Mouse (Mus musculus) heart, embryonic 15.5 days (tissue): ENCODE measurements around the gene Slc13a5. TPM values are rescaled to one million over a fixed set of nuclear protein-coding genes. Genes with fewer than 3 reads are reported as not detected.

Experiments
- ATAC-seq: fragments of 200-750 bp; cut with Nextera tagmentation; replicated peaks from 2 replicates; pipeline ENCODE4 v1.8.0; 2017; ENCODE audit warnings: low read depth, moderate TSS enrichment; ENCODE audit not compliant: insufficient number of reproducible peaks, insufficient read depth, low FRiP score
- H3K27ac ChIP-seq: fragments of 300-500 bp; sonication (generic); 2 replicates; pipeline ENCODE4 v1.5.1; 2015; ENCODE audit warnings: mild to moderate bottlenecking, inconsistent platforms
- H3K27me3 ChIP-seq: fragments of 300-500 bp; sonication (generic); 2 replicates; pipeline ENCODE4 v1.6.1; 2015; ENCODE audit warnings: inconsistent platforms
- H3K36me3 ChIP-seq: fragments of 300-500 bp; sonication (generic); 2 replicates; pipeline ENCODE4 v1.6.1; 2015; ENCODE audit warnings: mild to moderate bottlenecking, inconsistent platforms
- H3K4me1 ChIP-seq: fragments of 300-500 bp; sonication (generic); replicated peaks from 2 replicates; pipeline ENCODE4 v1.6.1; 2015; ENCODE audit warnings: inconsistent platforms
- H3K4me2 ChIP-seq: fragments of 300-500 bp; sonication (generic); 2 replicates; pipeline ENCODE4 v1.6.1; 2015; ENCODE audit warnings: inconsistent platforms, mild to moderate bottlenecking, moderate library complexity
- H3K4me3 ChIP-seq: fragments of 300-500 bp; sonication (generic); 2 replicates; pipeline ENCODE4 v1.5.1; 2015; ENCODE audit warnings: mild to moderate bottlenecking, inconsistent platforms
- H3K9ac ChIP-seq: fragments of 300-500 bp; sonication (generic); 2 replicates; pipeline ENCODE4 v1.6.1; 2015; ENCODE audit warnings: mild to moderate bottlenecking, inconsistent platforms
- H3K9me3 ChIP-seq: fragments of 300-500 bp; sonication (generic); replicated peaks from 2 replicates; pipeline ENCODE4 v1.6.1; 2016; ENCODE audit warnings: inconsistent platforms
- WGBS: fragments of 180-500 bp; shearing (Covaris S2); methylation state at CpG from one replicate; pipeline ENCODE4 v1.1.7; 2015; ENCODE audit warnings: mixed read lengths; 5-methylcytosine and 5-hydroxymethylcytosine counted together
- polyA plus RNA-seq: library from polyadenylated mRNA; unstranded; fragments of >200 nt; fragmentation: Nextera tagmentation; extraction: Ambion mirVana; gene quantifications from 2 replicates; pipeline ENCODE4 v1.2.1, GENCODE M21; 2015

The Slc13a5 gene
- polyA plus RNA-seq, 1 experiment from 2014 or later = 0.11 TPM

GRCm38 (mm10) chr11:72256441-72256840, 10.6 kb downstream of the Slc13a5 start:
- H3K27me3 ChIP-seq = peaks cover 6% of the 10 kb centered on the region; the same call in 1 of the 2 replicates
- H3K27ac ChIP-seq = no peak overlapping the region
- H3K4me3 ChIP-seq = no peak overlapping the region
- no peak overlapping the region for H3K9ac ChIP-seq
- WGBS = 69% methylated on average over 2 of the region's 2 CpGs
- no peak for ATAC-seq
- no peaks in the 10 kb centered on the region for H3K4me1 ChIP-seq
- no peaks in the 10 kb centered on the region for H3K36me3 ChIP-seq
- no peak overlapping the region for H3K4me2 ChIP-seq
- no peaks in the 10 kb centered on the region for H3K9me3 ChIP-seq

- no peak overlapping the region for H3K9ac ChIP-seq
- no peak overlapping the region for H3K27ac ChIP-seq
- 91% methylated on average over 4 of the region's 4 CpGs for WGBS
- H3K4me2 ChIP-seq = no peak overlapping the region
- H3K9me3 ChIP-seq = no peaks in the 10 kb centered on the region
- ATAC-seq = no peak
- peaks cover 6% of the 10 kb centered on the region; the same call in 1 of the 2 replicates for H3K27me3 ChIP-seq
- no peaks in the 10 kb centered on the region for H3K36me3 ChIP-seq
- no peak overlapping the region for H3K4me3 ChIP-seq
- no peaks in the 10 kb centered on the region for H3K4me1 ChIP-seq
Measured at GRCm38 (mm10) chr11:72255629-72256028, 11.4 kb downstream of the Slc13a5 start.

- Histone ChIP-seq H3K36me3 (no peaks in the 10 kb centered on the region), H3K4me1 (no peaks in the 10 kb centered on the region)
- WGBS = 71% methylated on average over 8 of the region's 8 CpGs
Measured at GRCm38 (mm10) chr11:72245196-72245753, 21.7 kb downstream of the Slc13a5 start.

GRCm38 (mm10) chr11:72240062-72240860, 26.8 kb downstream of the Slc13a5 start:
- ATAC-seq = no peak
- 61% methylated on average over 4 of the region's 4 CpGs for WGBS

More at GRCm38 (mm10) chr11:72245196-72245753, 21.7 kb downstream of the Slc13a5 start:
- Histone ChIP-seq H3K4me2 (no peak overlapping the region), H3K27ac (no peak overlapping the region), H3K27me3 (peaks cover 6% of the 10 kb centered on the region), H3K9me3 (no peaks in the 10 kb centered on the region), H3K9ac (no peak overlapping the region), H3K4me3 (no peak overlapping the region)
- ATAC-seq = no peak

GRCm38 (mm10) chr11:72234013-72234412, 33.0 kb downstream of the Slc13a5 start:
- H3K4me1 ChIP-seq = no peaks in the 10 kb centered on the region
- H3K27me3 ChIP-seq = no peaks in the 10 kb centered on the region
- H3K9ac ChIP-seq = no peak overlapping the region
- no peaks in the 10 kb centered on the region for H3K36me3 ChIP-seq
- no peak overlapping the region for H3K4me3 ChIP-seq
- WGBS = 60% methylated on average over 5 of the region's 5 CpGs
- no peak overlapping the region for H3K27ac ChIP-seq
- H3K9me3 ChIP-seq = no peaks in the 10 kb centered on the region
- no peak overlapping the region for H3K4me2 ChIP-seq
- ATAC-seq = no peak

More at GRCm38 (mm10) chr11:72240062-72240860, 26.8 kb downstream of the Slc13a5 start:
- no peak overlapping the region for H3K27ac ChIP-seq
- H3K9ac ChIP-seq = no peak overlapping the region
- H3K9me3 ChIP-seq = no peaks in the 10 kb centered on the region
- H3K27me3 ChIP-seq = no peaks in the 10 kb centered on the region; the same call in none of the 2 replicates
- H3K4me3 ChIP-seq = no peak overlapping the region
- no peaks in the 10 kb centered on the region for H3K4me1 ChIP-seq
- H3K36me3 ChIP-seq = no peaks in the 10 kb centered on the region
- no peak overlapping the region for H3K4me2 ChIP-seq

- no peaks in the 10 kb centered on the region for H3K9me3 ChIP-seq
- H3K9ac ChIP-seq = no peak overlapping the region
- WGBS = 76% methylated on average over 1 of the region's 1 CpGs
- H3K4me3 ChIP-seq = no peak overlapping the region
- H3K27me3 ChIP-seq = peaks cover 3% of the 10 kb centered on the region; the same call in 1 of the 2 replicates
- no peak for ATAC-seq
- H3K36me3 ChIP-seq = no peaks in the 10 kb centered on the region
- no peak overlapping the region for H3K4me2 ChIP-seq
- no peaks in the 10 kb centered on the region for H3K4me1 ChIP-seq
- no peak overlapping the region for H3K27ac ChIP-seq
Measured at GRCm38 (mm10) chr11:72232991-72233390, 34.0 kb downstream of the Slc13a5 start.

GRCm38 (mm10) chr11:72232068-72232467, 35.0 kb downstream of the Slc13a5 start:
- no peak overlapping the region for H3K27ac ChIP-seq
- H3K4me2 ChIP-seq = no peak overlapping the region
- no peaks in the 10 kb centered on the region for H3K36me3 ChIP-seq
- H3K4me3 ChIP-seq = no peak overlapping the region
- H3K27me3 ChIP-seq = peaks cover 3% of the 10 kb centered on the region; the same call in 1 of the 2 replicates
- no peak overlapping the region for H3K9ac ChIP-seq
- 79% methylated on average over 7 of the region's 7 CpGs for WGBS
- H3K9me3 ChIP-seq = no peaks in the 10 kb centered on the region
- no peaks in the 10 kb centered on the region for H3K4me1 ChIP-seq
- ATAC-seq = no peak

- 87% methylated on average over 4 of the region's 4 CpGs for WGBS
- ATAC-seq = no peak
- peaks cover 3% of the 10 kb centered on the region; the same call in 1 of the 2 replicates for H3K27me3 ChIP-seq
Measured at GRCm38 (mm10) chr11:72228513-72228912, 38.5 kb downstream of the Slc13a5 start.

GRCm38 (mm10) chr11:72226901-72227300, 40.1 kb downstream of the Slc13a5 start:
- H3K4me3 ChIP-seq = no peak overlapping the region
- no peak for ATAC-seq
- no peak overlapping the region for H3K27ac ChIP-seq
- H3K9ac ChIP-seq = no peak overlapping the region
- 0 out of 2 replicates have a peak, but pooled peaks cover 4% of the 10 kb centered on the region for H3K4me1 ChIP-seq
- no peak overlapping the region for H3K4me2 ChIP-seq
- H3K9me3 ChIP-seq = no peaks in the 10 kb centered on the region
- WGBS = 80% methylated on average over 6 of the region's 6 CpGs
- no peaks in the 10 kb centered on the region for H3K36me3 ChIP-seq
- peaks cover 3% of the 10 kb centered on the region; the same call in 1 of the 2 replicates for H3K27me3 ChIP-seq

More at GRCm38 (mm10) chr11:72228513-72228912, 38.5 kb downstream of the Slc13a5 start:
- 0 out of 2 replicates have a peak, but pooled peaks cover 4% of the 10 kb centered on the region for H3K4me1 ChIP-seq
- no peaks in the 10 kb centered on the region for H3K9me3 ChIP-seq
- H3K27ac ChIP-seq = no peak overlapping the region
- no peak overlapping the region for H3K4me2 ChIP-seq
- no peaks in the 10 kb centered on the region for H3K36me3 ChIP-seq
- H3K4me3 ChIP-seq = no peak overlapping the region
- no peak overlapping the region for H3K9ac ChIP-seq

GRCm38 (mm10) chr11:72226020-72226791, 40.8 kb downstream of the Slc13a5 start:
- 0 out of 2 replicates have a peak, but pooled peaks cover 4% of the 10 kb centered on the region for H3K4me1 ChIP-seq
- no peak overlapping the region for H3K9ac ChIP-seq
- 63% methylated on average over 10 of the region's 10 CpGs for WGBS
- H3K36me3 ChIP-seq = no peaks in the 10 kb centered on the region
- peaks cover 3% of the 10 kb centered on the region; the same call in 1 of the 2 replicates for H3K27me3 ChIP-seq
- no peak overlapping the region for H3K27ac ChIP-seq
- no peak for ATAC-seq
- H3K4me3 ChIP-seq = no peak overlapping the region
- no peak overlapping the region for H3K4me2 ChIP-seq
- H3K9me3 ChIP-seq = no peaks in the 10 kb centered on the region

GRCm38 (mm10) chr11:72224865-72225264, 42.2 kb downstream of the Slc13a5 start:
- ATAC-seq = no peak

More at GRCm38 (mm10) chr11:72224865-72225264, 42.2 kb downstream of the Slc13a5 start:
- peaks cover 3% of the 10 kb centered on the region; the same call in 1 of the 2 replicates for H3K27me3 ChIP-seq
- no peak overlapping the region for H3K9ac ChIP-seq
- 0 out of 2 replicates have a peak, but pooled peaks cover 4% of the 10 kb centered on the region for H3K4me1 ChIP-seq
- no peaks in the 10 kb centered on the region for H3K36me3 ChIP-seq
- 9% methylated on average over 5 of the region's 5 CpGs for whole genome bisulfite sequencing
- no peak overlapping the region for H3K27ac ChIP-seq
- no peak overlapping the region for H3K4me2 ChIP-seq
- H3K9me3 ChIP-seq = no peaks in the 10 kb centered on the region
- H3K4me3 ChIP-seq = no peak overlapping the region
